Mouse (Mus musculus) small intestine, adult 2 months (tissue): Measurements from ENCODE around the gene Lrch1.

Source experiments
- CTCF ChIP-seq: fragments of 200-500 bp; IDR thresholded peaks from 2 replicates; pipeline ENCODE4 v1.5.1; 2012; ENCODE audit warnings: low read depth, mild to moderate bottlenecking, control low read depth, inconsistent platforms, low read length, moderate library complexity, mixed read lengths; ENCODE audit not compliant: insufficient replicate concordance, insufficient read length; ENCODE audit errors: extremely low read depth
- POLR2A ChIP-seq: fragments of 200-500 bp; IDR thresholded peaks from 2 replicates; pipeline ENCODE4 v1.6.1; 2012; ENCODE audit warnings: low read depth, mild to moderate bottlenecking, control low read depth, inconsistent platforms, low read length, moderate library complexity

GRCm38 (mm10) chr14:74784243-74784934, 163.3 kb downstream of the Lrch1 start:
- TF ChIP-seq POLR2A, result no peak
- TF ChIP-seq CTCF, result no peak
